Mouse (Mus musculus) brain, embryonic 14.5 days (tissue): Measurements from ENCODE around the gene Lrr1.

ENCODE experiments used
- CTCF ChIP-seq: fragments of 200-500 bp; IDR thresholded peaks from 2 replicates; pipeline ENCODE4 v1.5.1; 2012; ENCODE audit warnings: inconsistent platforms, mild to moderate bottlenecking, moderate library complexity, borderline replicate concordance; ENCODE audit not compliant: insufficient read depth, insufficient read length; ENCODE audit errors: extremely low read depth
- POLR2A ChIP-seq: fragments of 200-500 bp; IDR thresholded peaks from 2 replicates; pipeline ENCODE4 v1.6.1; 2012; ENCODE audit warnings: mild to moderate bottlenecking, inconsistent platforms, borderline replicate concordance; ENCODE audit not compliant: poor library complexity, insufficient read depth, insufficient read length, severe bottlenecking; ENCODE audit errors: extremely low read depth

DNA sequence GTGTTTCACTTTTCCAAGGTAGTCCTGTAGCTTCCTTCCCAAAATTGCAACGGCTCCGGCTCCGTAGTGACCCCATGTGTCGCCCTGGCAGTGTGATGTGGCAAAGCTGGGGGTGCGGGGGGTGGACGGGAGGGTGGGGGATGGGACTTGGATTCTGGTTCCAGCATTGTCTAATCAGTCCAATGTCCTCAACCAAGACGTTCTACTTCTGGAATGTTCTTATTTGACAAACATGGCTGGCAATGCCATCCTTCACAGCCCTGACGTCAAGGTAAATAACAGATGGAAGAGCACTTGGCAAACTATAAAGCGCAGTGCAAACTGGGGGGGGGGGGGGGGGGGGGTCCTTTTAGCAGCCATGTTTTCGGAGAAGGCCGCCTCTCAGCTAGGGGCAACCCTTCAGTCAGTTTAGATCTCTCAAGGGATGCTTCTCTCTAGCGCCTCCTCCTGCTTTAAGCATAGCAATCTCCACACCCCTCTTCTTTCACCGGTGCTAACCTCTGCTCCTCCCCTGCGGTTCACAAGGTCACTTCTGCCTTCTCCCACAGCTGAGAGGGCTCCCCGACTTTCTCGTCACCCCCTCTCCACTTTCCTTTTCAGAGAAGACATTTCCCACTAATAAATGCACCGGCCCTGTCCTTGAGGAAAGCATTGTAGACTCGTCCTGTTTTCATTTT is 38.8 kb upstream of the Lrr1 start:
- TF ChIP-seq CTCF (no peak), POLR2A (no peak)
